Mouse (Mus musculus): ENCODE measurements at regions not wholly inside any gene's neighbourhood (a gene's known extent, or its start where the extent isn't known, plus 50 kb on each side); places are given as distances from the start of the nearest gene placed in this dataset.

DNA sequence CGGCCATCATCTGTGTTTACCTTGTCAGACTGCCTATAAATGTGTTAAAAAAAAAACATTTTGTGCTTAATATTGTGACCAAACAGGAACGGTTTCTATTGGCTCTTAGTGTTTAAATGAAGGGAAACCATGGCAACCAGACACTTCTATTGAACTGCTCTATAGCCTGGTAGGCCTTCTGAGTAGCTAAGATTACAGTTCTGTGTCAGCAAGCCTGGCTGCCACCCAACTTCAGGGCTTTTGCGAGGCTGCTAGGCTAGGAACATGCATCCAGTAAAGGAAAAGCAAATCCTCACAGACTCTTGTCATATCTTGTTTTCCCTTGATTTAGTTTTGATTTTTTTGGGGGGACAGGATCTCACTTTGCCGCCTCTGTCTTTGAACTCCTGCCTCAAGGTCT lies 61.3 kb upstream of the Map1b start:
- peak; percentile 44; the same call in 1 of the 2 replicates for ATAC-seq (ENCODE audit: low FRiP score, low read depth)
- no peak overlapping the region for H3K4me2 ChIP-seq (replicated peaks; ENCODE audit: low read depth, low read length, severe bottlenecking)
- H3K4me3 ChIP-seq (replicated peaks; ENCODE audit: low read length) = no peak overlapping the region
- 54% methylated on average over 4 of the region's 4 CpGs for WGBS
- no peaks in the 10 kb centered on the region for H3K36me3 ChIP-seq (ENCODE audit: control insufficient read depth, insufficient read depth, low read length)
- no peak overlapping the region for H3K9ac ChIP-seq (ENCODE audit: low read depth, low read length, severe bottlenecking)
- H3K9me3 ChIP-seq (ENCODE audit: control insufficient read depth, low read length) = no peaks in the 10 kb centered on the region
- no peaks in the 10 kb centered on the region for H3K4me1 ChIP-seq (ENCODE audit: control insufficient read depth, insufficient read depth, low read length)
- TF ChIP-seq POLR2A (IDR thresholded peaks at IDR 0.05; ENCODE audit: borderline replicate concordance, extremely low read depth, insufficient read depth, insufficient read length) = no peak
- peak; percentile 46 for DNase-seq (ENCODE audit: low spot score)
- no peaks in the 10 kb centered on the region for H3K27me3 ChIP-seq (ENCODE audit: control insufficient read depth, insufficient read depth, low read length)
- no peak overlapping the region for H3K27ac ChIP-seq (replicated peaks; ENCODE audit: low read depth, low read length)

DNA sequence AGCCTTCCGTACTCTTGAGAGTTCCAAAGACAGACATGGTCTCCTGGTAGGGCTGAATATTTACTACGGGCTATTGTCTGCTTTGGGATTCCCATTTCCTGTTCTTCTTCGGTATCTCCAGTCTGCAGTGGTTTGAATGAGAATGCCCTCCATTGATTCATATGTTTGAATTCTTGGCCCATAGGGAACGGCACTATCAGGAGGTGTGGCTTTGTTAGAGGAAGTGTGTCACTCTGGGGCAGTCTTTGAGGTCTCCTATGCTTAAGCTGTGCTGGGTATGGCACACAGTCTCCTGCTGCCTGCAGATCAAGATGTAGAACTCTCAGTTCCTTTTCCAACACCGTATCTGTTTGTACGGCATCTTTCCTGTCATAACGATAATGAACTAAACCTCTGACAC lies 56.7 kb upstream of the Map1b start:
- ATAC-seq (ENCODE audit: low FRiP score, low read depth) = no peak
- DNase-seq (ENCODE audit: low spot score) = no peak
- H3K4me3 ChIP-seq (replicated peaks; ENCODE audit: low read length) = no peak overlapping the region
- no peaks in the 10 kb centered on the region for H3K27me3 ChIP-seq (ENCODE audit: control insufficient read depth, insufficient read depth, low read length)
- no peak overlapping the region for H3K27ac ChIP-seq (replicated peaks; ENCODE audit: low read depth, low read length)
- H3K4me1 ChIP-seq (ENCODE audit: control insufficient read depth, insufficient read depth, low read length) = no peaks in the 10 kb centered on the region
- no peak overlapping the region for H3K4me2 ChIP-seq (replicated peaks; ENCODE audit: low read depth, low read length, severe bottlenecking)
- no peak for TF ChIP-seq POLR2A (IDR thresholded peaks at IDR 0.05; ENCODE audit: borderline replicate concordance, extremely low read depth, insufficient read depth, insufficient read length)
- H3K9me3 ChIP-seq (ENCODE audit: control insufficient read depth, low read length) = no peaks in the 10 kb centered on the region
- no peak overlapping the region for H3K9ac ChIP-seq (ENCODE audit: low read depth, low read length, severe bottlenecking)
- WGBS = 84% methylated on average over 7 of the region's 7 CpGs
- H3K36me3 ChIP-seq (ENCODE audit: control insufficient read depth, insufficient read depth, low read length) = no peaks in the 10 kb centered on the region

DNA sequence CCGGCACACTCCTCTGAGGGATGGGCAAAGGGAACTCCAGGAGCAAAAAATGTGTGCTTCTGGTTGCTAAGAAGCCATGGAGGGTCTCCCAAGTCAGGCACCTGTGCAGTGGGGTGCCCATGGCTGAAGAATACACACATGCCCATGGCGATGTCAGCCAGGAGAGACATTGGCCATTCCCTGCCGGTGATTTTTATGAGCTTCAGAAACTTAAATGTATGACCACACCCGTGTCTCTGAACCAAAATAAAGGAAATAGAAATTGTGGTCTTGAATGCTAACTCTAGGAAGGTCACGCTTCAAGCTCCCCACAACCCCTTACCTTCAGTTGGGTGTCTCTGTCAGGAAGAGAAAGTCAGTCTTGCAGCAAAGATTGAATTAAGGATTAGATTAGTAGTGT lies 56.0 kb upstream of the Map1b start:
- H3K27me3 ChIP-seq (ENCODE audit: control insufficient read depth, insufficient read depth, low read length) = no peaks in the 10 kb centered on the region
- no peak for DNase-seq (ENCODE audit: low spot score)
- 84% methylated on average over 5 of the region's 5 CpGs for WGBS
- H3K27ac ChIP-seq (replicated peaks; ENCODE audit: low read depth, low read length) = no peak overlapping the region
- no peaks in the 10 kb centered on the region for H3K4me1 ChIP-seq (ENCODE audit: control insufficient read depth, insufficient read depth, low read length)
- H3K4me3 ChIP-seq (replicated peaks; ENCODE audit: low read length) = no peak overlapping the region
- H3K9ac ChIP-seq (ENCODE audit: low read depth, low read length, severe bottlenecking) = no peak overlapping the region
- H3K36me3 ChIP-seq (ENCODE audit: control insufficient read depth, insufficient read depth, low read length) = no peaks in the 10 kb centered on the region
- ATAC-seq (ENCODE audit: low FRiP score, low read depth) = no peak
- H3K4me2 ChIP-seq (replicated peaks; ENCODE audit: low read depth, low read length, severe bottlenecking) = no peak overlapping the region
- no peaks in the 10 kb centered on the region for H3K9me3 ChIP-seq (ENCODE audit: control insufficient read depth, low read length)
- TF ChIP-seq POLR2A (IDR thresholded peaks at IDR 0.05; ENCODE audit: borderline replicate concordance, extremely low read depth, insufficient read depth, insufficient read length) = no peak

Data from limb, embryonic 14.5 days (tissue).